Mouse (Mus musculus): ENCODE data around the gene Cenpc1. TPM values are rescaled to one million over a fixed set of nuclear protein-coding genes. Genes with fewer than 3 reads are reported as not detected.
A peak's percentile ranks its signal among the peaks of the same experiment; 100 is the strongest.

The Cenpc1 gene
- 3.2 and 5.7 TPM in 2 replicates for polyA plus RNA-seq (2012; rRNA removed)

DNA sequence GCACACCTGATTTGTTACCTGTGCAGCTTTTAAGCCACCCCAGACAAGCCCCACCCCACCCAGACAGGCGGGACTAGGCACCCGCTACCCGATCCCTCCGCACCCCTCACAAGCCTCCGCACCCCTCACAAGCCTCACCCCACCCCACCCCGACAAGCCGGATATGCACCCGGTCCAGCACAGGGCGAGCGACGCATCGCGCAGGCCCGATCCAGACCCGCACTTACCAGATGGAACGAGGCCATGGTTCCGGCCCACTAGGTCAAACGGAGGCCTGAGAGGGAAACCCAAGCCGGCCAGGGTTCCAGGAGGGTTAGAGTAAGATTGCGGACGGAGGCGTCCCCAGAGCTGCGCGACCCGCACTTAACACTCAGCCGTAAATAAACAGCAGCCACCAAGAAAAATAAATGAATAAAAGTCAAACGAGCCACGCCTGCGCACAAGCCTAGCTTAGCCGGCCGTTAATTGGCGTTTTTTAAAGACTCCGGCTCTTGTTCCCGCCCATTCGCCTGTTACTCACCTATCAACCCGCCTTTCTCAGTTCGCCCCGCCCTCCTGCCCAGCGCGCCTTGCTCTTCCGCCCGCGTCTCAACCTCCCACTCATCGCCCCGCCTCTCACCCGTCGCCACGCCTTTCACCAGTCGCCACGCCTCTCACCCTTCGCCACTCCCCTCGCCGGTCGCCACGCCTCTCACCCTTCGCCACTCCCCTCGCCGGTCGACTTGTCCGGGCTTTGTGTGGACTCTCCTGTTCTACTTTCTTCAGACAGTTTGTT lies at the start of gene Cenpc1:
TSS of gene Cenpc1 (minus strand) at position 483 of the 775 bp plus-strand sequence.
- H3K27ac ChIP-seq (ENCODE audit: insufficient read depth, low read length), result peak within 1 kb of the TSS; percentile 89
- H3K4me3 ChIP-seq (ENCODE audit: extremely low read depth, insufficient read depth, insufficient read length), result peak within 1 kb of the TSS; percentile 94
- no peaks in the 10 kb centered on the region for H3K27me3 ChIP-seq (ENCODE audit: control insufficient read depth, insufficient read depth, low read length)
- WGBS, result under 1% methylated on average over 60 of the region's 60 CpGs
- peak; percentile 95 to 98 for DNase-seq (ENCODE audit: low read depth in 1 of 2, low spot score in 2 of 2)
- H3K4me1 ChIP-seq (ENCODE audit: control insufficient read depth, insufficient read depth, insufficient read length), result peaks cover 5% of the 10 kb centered on the region; the same call in 1 of the 2 replicates
- no peaks in the 10 kb centered on the region for H3K36me3 ChIP-seq (ENCODE audit: control insufficient read depth, insufficient read depth, low read length)
- peak; percentile 29; the same call in 1 of the 2 replicates for TF ChIP-seq POLR2A (IDR thresholded peaks at IDR 0.05; ENCODE audit: low read depth, low read length)
- TF ChIP-seq CTCF (IDR thresholded peaks at IDR 0.05; ENCODE audit: extremely low read depth, insufficient read depth, insufficient read length, insufficient replicate concordance), result no peak

- H3K27me3 ChIP-seq (ENCODE audit: control insufficient read depth, insufficient read depth, low read length), result no peaks in the 10 kb centered on the region
- peaks cover 7% of the 10 kb centered on the region for H3K36me3 ChIP-seq (ENCODE audit: control insufficient read depth, insufficient read depth, low read length)
- no peak for DNase-seq (ENCODE audit: low read depth in 1 of 2, low spot score in 2 of 2)
- no peak overlapping the region for H3K27ac ChIP-seq (ENCODE audit: insufficient read depth, low read length)
- no peak overlapping the region for H3K4me3 ChIP-seq (ENCODE audit: extremely low read depth, insufficient read depth, insufficient read length)
- TF ChIP-seq POLR2A (IDR thresholded peaks at IDR 0.05; ENCODE audit: low read depth, low read length), result no peak
- TF ChIP-seq CTCF (IDR thresholded peaks at IDR 0.05; ENCODE audit: extremely low read depth, insufficient read depth, insufficient read length, insufficient replicate concordance), result no peak
- no peaks in the 10 kb centered on the region for H3K4me1 ChIP-seq (ENCODE audit: control insufficient read depth, insufficient read depth, insufficient read length)
- 89% methylated on average over 1 of the region's 1 CpGs for WGBS
These were observed 48.6 kb upstream of the Cenpc1 start for GRCm38 (mm10) chr5:86113997-86114396.

GRCm38 (mm10) chr5:86113037-86113436 lies 47.7 kb upstream of the Cenpc1 start:
- WGBS, result 91% methylated on average over 2 of the region's 2 CpGs
- no peaks in the 10 kb centered on the region for H3K4me1 ChIP-seq (ENCODE audit: control insufficient read depth, insufficient read depth, insufficient read length)
- H3K27me3 ChIP-seq (ENCODE audit: control insufficient read depth, insufficient read depth, low read length), result no peaks in the 10 kb centered on the region
- DNase-seq (ENCODE audit: low read depth in 1 of 2, low spot score in 2 of 2), result no peak
- TF ChIP-seq CTCF (IDR thresholded peaks at IDR 0.05; ENCODE audit: extremely low read depth, insufficient read depth, insufficient read length, insufficient replicate concordance), result no peak
- H3K36me3 ChIP-seq (ENCODE audit: control insufficient read depth, insufficient read depth, low read length), result peaks cover 7% of the 10 kb centered on the region
- H3K4me3 ChIP-seq (ENCODE audit: extremely low read depth, insufficient read depth, insufficient read length), result no peak overlapping the region
- H3K27ac ChIP-seq (ENCODE audit: insufficient read depth, low read length), result no peak overlapping the region

- Histone ChIP-seq H3K36me3 (ENCODE audit: control insufficient read depth, insufficient read depth, low read length) (peaks cover 8% of the 10 kb centered on the region), H3K4me3 (ENCODE audit: extremely low read depth, insufficient read depth, insufficient read length) (no peak overlapping the region), H3K4me1 (ENCODE audit: control insufficient read depth, insufficient read depth, insufficient read length) (no peaks in the 10 kb centered on the region), H3K27me3 (ENCODE audit: control insufficient read depth, insufficient read depth, low read length) (no peaks in the 10 kb centered on the region), H3K27ac (ENCODE audit: insufficient read depth, low read length) (no peak overlapping the region)
- DNase-seq (ENCODE audit: low read depth in 1 of 2, low spot score in 2 of 2), result no peak
- 94% methylated on average over 1 of the region's 1 CpGs for WGBS
- TF ChIP-seq POLR2A (IDR thresholded peaks at IDR 0.05; ENCODE audit: low read depth, low read length) (no peak), CTCF (IDR thresholded peaks at IDR 0.05; ENCODE audit: extremely low read depth, insufficient read depth, insufficient read length, insufficient replicate concordance) (no peak)
These were observed 45.7 kb upstream of the Cenpc1 start for GRCm38 (mm10) chr5:86111074-86111473.

GRCm38 (mm10) chr5:86106610-86107009 lies 41.2 kb upstream of the Cenpc1 start:
- Histone ChIP-seq H3K36me3 (ENCODE audit: control insufficient read depth, insufficient read depth, low read length) (peaks cover 6% of the 10 kb centered on the region; the same call in 1 of the 2 replicates), H3K4me1 (ENCODE audit: control insufficient read depth, insufficient read depth, insufficient read length) (no peaks in the 10 kb centered on the region), H3K27ac (ENCODE audit: insufficient read depth, low read length) (no peak overlapping the region), H3K4me3 (ENCODE audit: extremely low read depth, insufficient read depth, insufficient read length) (no peak overlapping the region), H3K27me3 (ENCODE audit: control insufficient read depth, insufficient read depth, low read length) (no peaks in the 10 kb centered on the region)
- no peak for DNase-seq (ENCODE audit: low read depth in 1 of 2, low spot score in 2 of 2)
- WGBS, result 84% methylated on average over 2 of the region's 2 CpGs
- no peak for TF ChIP-seq POLR2A (IDR thresholded peaks at IDR 0.05; ENCODE audit: low read depth, low read length)
- TF ChIP-seq CTCF (IDR thresholded peaks at IDR 0.05; ENCODE audit: extremely low read depth, insufficient read depth, insufficient read length, insufficient replicate concordance), result no peak

DNA sequence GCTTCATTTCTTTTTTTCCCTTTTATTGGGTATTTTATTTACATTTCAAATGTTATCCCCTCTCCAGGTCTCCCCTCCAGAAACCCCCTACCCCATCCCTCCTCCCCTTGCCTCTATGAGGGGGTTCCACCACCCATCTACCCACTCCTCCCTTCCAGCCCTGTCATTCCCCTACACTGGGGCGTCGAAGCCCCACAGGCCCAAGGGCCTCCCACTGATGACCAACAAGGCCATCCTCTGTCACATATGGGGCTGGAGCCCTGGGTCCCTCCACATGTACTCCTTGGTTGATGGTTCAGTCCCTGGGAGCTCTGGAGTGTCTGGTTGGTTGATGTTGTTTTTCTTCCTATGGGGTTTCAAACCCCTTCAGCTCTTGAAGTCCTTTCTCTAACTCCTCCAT lies 36.8 kb upstream of the Cenpc1 start:
- H3K27ac ChIP-seq (ENCODE audit: insufficient read depth, low read length), result no peak overlapping the region
- TF ChIP-seq CTCF (IDR thresholded peaks at IDR 0.05; ENCODE audit: extremely low read depth, insufficient read depth, insufficient read length, insufficient replicate concordance) (no peak), POLR2A (IDR thresholded peaks at IDR 0.05; ENCODE audit: low read depth, low read length) (no peak)
- no peak for DNase-seq (ENCODE audit: low read depth in 1 of 2, low spot score in 2 of 2)
- 100% methylated on average over 2 of the region's 2 CpGs for WGBS
- H3K27me3 ChIP-seq (ENCODE audit: control insufficient read depth, insufficient read depth, low read length), result no peaks in the 10 kb centered on the region
- peaks cover 8% of the 10 kb centered on the region for H3K36me3 ChIP-seq (ENCODE audit: control insufficient read depth, insufficient read depth, low read length)
- no peaks in the 10 kb centered on the region for H3K4me1 ChIP-seq (ENCODE audit: control insufficient read depth, insufficient read depth, insufficient read length)
- no peak overlapping the region for H3K4me3 ChIP-seq (ENCODE audit: extremely low read depth, insufficient read depth, insufficient read length)

- DNase-seq (ENCODE audit: low read depth in 1 of 2, low spot score in 2 of 2), result no peak
- peaks cover 13% of the 10 kb centered on the region for H3K36me3 ChIP-seq (ENCODE audit: control insufficient read depth, insufficient read depth, low read length)
- TF ChIP-seq POLR2A (IDR thresholded peaks at IDR 0.05; ENCODE audit: low read depth, low read length) (no peak), CTCF (IDR thresholded peaks at IDR 0.05; ENCODE audit: extremely low read depth, insufficient read depth, insufficient read length, insufficient replicate concordance) (no peak)
- no peak overlapping the region for H3K4me3 ChIP-seq (ENCODE audit: extremely low read depth, insufficient read depth, insufficient read length)
- no peaks in the 10 kb centered on the region for H3K27me3 ChIP-seq (ENCODE audit: control insufficient read depth, insufficient read depth, low read length)
- H3K27ac ChIP-seq (ENCODE audit: insufficient read depth, low read length), result no peak overlapping the region
- 51% methylated on average over 3 of the region's 3 CpGs for WGBS
- H3K4me1 ChIP-seq (ENCODE audit: control insufficient read depth, insufficient read depth, insufficient read length), result no peaks in the 10 kb centered on the region
These were observed 35.2 kb upstream of the Cenpc1 start for GRCm38 (mm10) chr5:86100621-86101020.

All from spleen, adult 2 months (tissue).